Mouse (Mus musculus): ENCODE measurements around the gene Hes5. TPM values are rescaled to one million over a fixed set of nuclear protein-coding genes. Genes with fewer than 3 reads are reported as not detected.

Hes5 gene
- polyA plus RNA-seq, 1 experiment from 2014 or later, result 690 TPM

DNA sequence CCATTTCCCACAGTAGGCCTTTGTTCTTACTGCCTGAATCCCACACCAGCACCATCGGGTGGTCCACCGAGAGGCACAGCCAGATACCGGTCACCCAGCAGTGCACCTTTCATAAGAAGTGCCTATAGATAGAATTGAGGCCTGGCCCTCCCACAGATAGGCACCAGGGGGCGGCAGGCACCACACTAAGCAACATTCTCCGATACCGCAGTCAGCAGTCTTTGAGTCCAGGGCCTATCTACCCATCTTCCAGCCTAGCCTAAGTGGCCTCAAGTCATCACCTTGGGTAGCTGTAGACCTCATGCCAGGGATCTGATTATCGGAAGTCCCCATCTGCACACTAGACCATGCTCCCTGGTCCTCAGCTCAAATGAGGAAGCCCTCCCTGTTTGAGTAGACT lies 20.8 kb downstream of the Hes5 start:
- Histone ChIP-seq H3K27me3 (ENCODE audit: low read depth, poor library complexity, severe bottlenecking) (peaks cover 31% of the 10 kb centered on the region), H3K4me1 (peaks cover 51% of the 10 kb centered on the region), H3K27ac (replicated peaks) (0 out of 2 replicates have a peak overlapping the region, but pooled peaks have one; percentile 13), H3K9me3 (replicated peaks) (no peaks in the 10 kb centered on the region), H3K4me3 (no peak overlapping the region), H3K36me3 (peaks cover 58% of the 10 kb centered on the region)
- peak; percentile 64 for DNase-seq (ENCODE audit: low spot score)
- 54% methylated on average over 7 of the region's 7 CpGs for WGBS

- peaks cover 59% of the 10 kb centered on the region for H3K4me1 ChIP-seq
- H3K27ac ChIP-seq (replicated peaks), result no peak overlapping the region
- no peak overlapping the region for H3K4me3 ChIP-seq
- no peak for DNase-seq (ENCODE audit: low spot score)
- no peaks in the 10 kb centered on the region for H3K9me3 ChIP-seq (replicated peaks)
- peaks cover 48% of the 10 kb centered on the region for H3K36me3 ChIP-seq
- WGBS, result 76% methylated on average over 19 of the region's 19 CpGs
- peaks cover 37% of the 10 kb centered on the region for H3K27me3 ChIP-seq (ENCODE audit: low read depth, poor library complexity, severe bottlenecking)
Measured at GRCm38 (mm10) chr4:154982247-154983120, 21.8 kb downstream of the Hes5 start.

GRCm38 (mm10) chr4:154983767-154984166 lies 23.0 kb downstream of the Hes5 start:
- WGBS, result 17% methylated on average over 24 of the region's 24 CpGs
- peaks cover 35% of the 10 kb centered on the region for H3K36me3 ChIP-seq
- peaks cover 59% of the 10 kb centered on the region for H3K4me1 ChIP-seq
- H3K9me3 ChIP-seq (replicated peaks), result no peaks in the 10 kb centered on the region
- peaks cover 37% of the 10 kb centered on the region for H3K27me3 ChIP-seq (ENCODE audit: low read depth, poor library complexity, severe bottlenecking)
- H3K4me3 ChIP-seq, result no peak overlapping the region
- H3K27ac ChIP-seq (replicated peaks), result peak overlapping the region; percentile 85
- no peak for DNase-seq (ENCODE audit: low spot score)

DNA sequence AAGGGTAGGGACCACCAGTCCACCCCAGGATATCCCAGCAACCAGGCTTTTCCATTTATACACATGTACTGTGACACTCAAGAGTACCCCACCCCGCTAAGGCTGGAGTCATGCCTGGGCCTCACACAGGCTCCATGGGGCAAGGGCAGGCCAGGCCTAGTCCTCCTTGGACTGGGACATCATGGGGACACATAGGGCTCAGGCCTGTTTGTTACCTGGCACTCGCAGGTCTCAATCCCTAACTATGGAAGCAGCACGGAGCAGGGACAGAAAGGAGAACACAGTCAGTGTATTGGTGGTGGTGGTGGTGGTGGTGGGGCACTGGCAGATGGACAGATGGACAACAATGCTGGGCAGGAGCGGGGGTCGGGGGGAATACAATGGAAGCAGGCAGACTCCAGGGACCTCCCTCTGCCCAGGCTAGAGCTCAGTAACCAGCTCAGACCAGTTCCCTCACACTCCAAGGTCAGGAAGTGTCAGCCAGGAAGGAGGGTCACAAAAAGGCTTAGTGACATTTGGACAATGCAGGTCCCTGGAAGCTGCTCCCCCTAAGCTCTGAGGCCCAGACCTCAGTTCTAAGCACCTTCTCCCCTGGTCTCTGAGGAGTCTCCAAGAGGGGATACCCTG lies 24.5 kb downstream of the Hes5 start:
- peaks cover 20% of the 10 kb centered on the region for H3K36me3 ChIP-seq
- H3K4me3 ChIP-seq, result peak overlapping the region; percentile 30; the same call in 1 of the 2 replicates
- peak; percentile 55 for DNase-seq (ENCODE audit: low spot score)
- H3K27me3 ChIP-seq (ENCODE audit: low read depth, poor library complexity, severe bottlenecking), result peaks cover 37% of the 10 kb centered on the region
- peak overlapping the region; percentile 85 for H3K27ac ChIP-seq (replicated peaks)
- H3K4me1 ChIP-seq, result peaks cover 59% of the 10 kb centered on the region
- WGBS, result 63% methylated on average over 5 of the region's 5 CpGs
- H3K9me3 ChIP-seq (replicated peaks), result no peaks in the 10 kb centered on the region

- Histone ChIP-seq H3K27me3 (ENCODE audit: low read depth, poor library complexity, severe bottlenecking) (peaks cover 37% of the 10 kb centered on the region), H3K4me3 (peak overlapping the region; percentile 30), H3K27ac (replicated peaks) (peak overlapping the region; percentile 85)
Measured at GRCm38 (mm10) chr4:154986096-154986495, 25.4 kb downstream of the Hes5 start.

GRCm38 (mm10) chr4:154986750-154987149 lies 26.0 kb downstream of the Hes5 start:
- H3K4me3 ChIP-seq, result no peak overlapping the region
- H3K9me3 ChIP-seq (replicated peaks), result no peaks in the 10 kb centered on the region
- DNase-seq (ENCODE audit: low spot score), result no peak
- H3K36me3 ChIP-seq, result peaks cover 6% of the 10 kb centered on the region
- peaks cover 37% of the 10 kb centered on the region for H3K27me3 ChIP-seq (ENCODE audit: low read depth, poor library complexity, severe bottlenecking)
- WGBS, result 55% methylated on average over 15 of the region's 15 CpGs
- peak overlapping the region; percentile 85 for H3K27ac ChIP-seq (replicated peaks)
- peaks cover 54% of the 10 kb centered on the region for H3K4me1 ChIP-seq

More at GRCm38 (mm10) chr4:154986096-154986495, 25.4 kb downstream of the Hes5 start:
- H3K9me3 ChIP-seq (replicated peaks), result no peaks in the 10 kb centered on the region
- peak; percentile 75 for DNase-seq (ENCODE audit: low spot score)
- H3K4me1 ChIP-seq, result peaks cover 59% of the 10 kb centered on the region
- H3K36me3 ChIP-seq, result peaks cover 12% of the 10 kb centered on the region
- 23% methylated on average over 17 of the region's 17 CpGs for WGBS

DNA sequence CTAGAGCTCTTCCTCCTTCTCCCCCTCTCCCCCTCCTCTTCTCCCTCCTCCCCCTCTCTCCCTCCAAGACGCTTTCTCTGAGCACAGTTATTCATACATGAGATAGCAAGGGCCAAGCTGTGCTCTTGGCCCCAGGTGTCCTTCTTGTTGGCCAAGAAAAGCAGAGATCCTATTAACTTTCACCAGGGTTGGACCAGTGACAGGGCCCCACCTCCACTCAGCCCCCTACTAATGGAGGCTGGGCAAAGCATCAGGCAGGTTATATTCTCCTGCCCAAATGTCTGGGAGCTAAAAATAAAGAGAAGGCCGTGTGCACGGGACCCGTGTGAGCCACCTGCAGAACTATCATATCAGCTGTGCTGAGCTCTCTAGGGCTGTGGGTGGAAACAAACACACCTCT lies 34.2 kb downstream of the Hes5 start:
- DNase-seq (ENCODE audit: low spot score), result no peak
- no peaks in the 10 kb centered on the region; the same call in 1 of the 2 replicates for H3K27me3 ChIP-seq (ENCODE audit: low read depth, poor library complexity, severe bottlenecking)
- WGBS, result 85% methylated on average over 4 of the region's 4 CpGs
- H3K36me3 ChIP-seq, result no peaks in the 10 kb centered on the region
- H3K27ac ChIP-seq (replicated peaks), result no peak overlapping the region
- H3K4me3 ChIP-seq, result no peak overlapping the region
- no peaks in the 10 kb centered on the region for H3K9me3 ChIP-seq (replicated peaks)
- H3K4me1 ChIP-seq, result peaks cover 29% of the 10 kb centered on the region

DNA sequence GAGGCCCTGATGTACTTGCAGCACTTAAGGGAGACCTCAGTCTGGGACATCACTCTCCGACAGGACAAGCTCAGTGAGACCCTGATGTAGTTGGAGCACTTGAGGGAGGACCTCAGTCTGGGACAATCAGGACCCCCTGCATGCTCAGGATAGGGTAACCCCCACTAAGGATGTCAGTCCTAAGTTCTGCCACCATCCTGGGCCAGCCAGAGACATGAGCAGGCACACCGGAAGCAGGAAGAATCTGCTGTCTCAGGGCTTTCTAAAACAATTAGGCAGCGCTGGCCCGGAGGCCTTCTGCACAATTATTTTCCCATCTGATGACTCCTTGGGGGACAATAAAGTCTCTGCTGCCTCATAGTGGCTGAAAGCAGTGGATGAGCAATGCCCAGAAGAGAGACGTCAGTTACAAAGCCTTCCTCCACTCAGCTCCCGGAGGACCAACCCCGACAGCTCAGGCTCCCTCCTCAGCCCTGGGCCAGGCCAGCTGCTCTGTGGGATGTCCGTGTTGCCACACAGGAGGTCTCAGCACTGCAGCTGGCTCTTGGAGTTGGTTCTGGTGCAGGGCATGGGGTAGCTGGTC lies 35.9 kb downstream of the Hes5 start:
- no peak for DNase-seq (ENCODE audit: low spot score)

GRCm38 (mm10) chr4:154999379-154999778 lies 38.7 kb downstream of the Hes5 start:
- H3K27me3 ChIP-seq (ENCODE audit: low read depth, poor library complexity, severe bottlenecking), result no peaks in the 10 kb centered on the region
- no peaks in the 10 kb centered on the region for H3K9me3 ChIP-seq (replicated peaks)
- 93% methylated on average over 5 of the region's 5 CpGs for WGBS
- H3K36me3 ChIP-seq, result no peaks in the 10 kb centered on the region
- H3K4me3 ChIP-seq, result no peak overlapping the region
- peaks cover 33% of the 10 kb centered on the region for H3K4me1 ChIP-seq
- H3K27ac ChIP-seq (replicated peaks), result no peak overlapping the region
- DNase-seq (ENCODE audit: low spot score), result no peak

More for the DNA sequence above, 35.9 kb downstream of the Hes5 start:
- peak overlapping the region; percentile 67 for H3K27ac ChIP-seq (replicated peaks)
- WGBS, result 48% methylated on average over 8 of the region's 8 CpGs
- peaks cover 37% of the 10 kb centered on the region for H3K4me1 ChIP-seq
- H3K36me3 ChIP-seq, result no peaks in the 10 kb centered on the region
- H3K9me3 ChIP-seq (replicated peaks), result no peaks in the 10 kb centered on the region
- no peak overlapping the region for H3K4me3 ChIP-seq
- H3K27me3 ChIP-seq (ENCODE audit: low read depth, poor library complexity, severe bottlenecking), result no peaks in the 10 kb centered on the region; the same call in 1 of the 2 replicates

- H3K4me3 ChIP-seq, result no peak overlapping the region
- DNase-seq (ENCODE audit: low spot score), result no peak
- H3K27me3 ChIP-seq (ENCODE audit: low read depth, poor library complexity, severe bottlenecking), result 0 out of 2 replicates have a peak, but pooled peaks cover 5% of the 10 kb centered on the region
- peaks cover 14% of the 10 kb centered on the region for H3K4me1 ChIP-seq
- 0 out of 2 replicates have a peak overlapping the region, but pooled peaks have one; percentile 30 for H3K27ac ChIP-seq (replicated peaks)
- WGBS, result 88% methylated on average over 3 of the region's 3 CpGs
- H3K36me3 ChIP-seq, result no peaks in the 10 kb centered on the region
- no peaks in the 10 kb centered on the region for H3K9me3 ChIP-seq (replicated peaks)
Measured at GRCm38 (mm10) chr4:155005278-155005677, 44.6 kb downstream of the Hes5 start.

DNA sequence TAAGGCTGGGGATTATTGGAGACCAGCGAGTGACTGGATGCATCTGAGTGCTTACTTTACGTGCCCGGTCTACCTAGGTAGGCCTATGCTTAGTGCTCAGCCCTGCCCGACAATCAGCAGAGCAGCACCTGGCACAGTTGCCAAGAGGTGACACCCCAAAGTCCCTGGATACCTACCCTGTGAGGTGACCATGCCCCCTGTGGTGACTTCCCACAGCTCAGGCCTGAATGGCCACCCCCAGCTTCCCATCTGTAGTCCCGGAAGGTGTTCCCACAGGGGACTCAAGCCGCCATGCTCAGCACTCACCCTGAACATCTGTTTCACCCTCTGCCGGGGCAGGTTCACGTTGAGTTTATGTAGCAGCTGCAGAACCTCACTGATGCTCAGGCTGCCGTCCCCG lies 45.6 kb downstream of the Hes5 start:
- peak overlapping the region; percentile 60; the same call in 1 of the 2 replicates for H3K27ac ChIP-seq (replicated peaks)
- 69% methylated on average over 10 of the region's 10 CpGs for WGBS

DNA sequence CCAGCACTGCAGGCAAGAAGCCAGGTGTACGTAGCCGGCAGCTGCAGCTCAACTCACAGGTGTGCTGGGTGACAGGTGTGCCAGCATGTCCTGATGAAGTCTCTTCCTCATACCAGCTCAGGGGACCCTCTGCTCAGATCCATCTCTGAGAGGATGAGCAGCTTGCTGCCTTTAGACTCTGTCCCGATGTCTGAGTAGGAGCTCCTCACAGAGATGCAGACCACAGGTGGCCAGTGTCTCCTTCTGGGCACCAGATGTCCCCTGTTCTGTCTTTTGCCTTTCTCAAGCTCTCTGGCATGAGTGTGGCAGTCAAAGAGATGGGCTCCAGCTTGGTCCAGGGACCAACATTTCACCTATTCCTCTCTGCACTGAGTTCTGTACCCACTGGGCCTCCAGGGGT lies 46.9 kb downstream of the Hes5 start:
- Histone ChIP-seq H3K27ac (replicated peaks) (no peak overlapping the region), H3K9me3 (replicated peaks) (no peaks in the 10 kb centered on the region), H3K4me1 (peaks cover 17% of the 10 kb centered on the region), H3K4me3 (no peak overlapping the region), H3K36me3 (no peaks in the 10 kb centered on the region), H3K27me3 (ENCODE audit: low read depth, poor library complexity, severe bottlenecking) (peaks cover 5% of the 10 kb centered on the region; the same call in 1 of the 2 replicates)
- 93% methylated on average over 3 of the region's 3 CpGs for WGBS
- no peak for DNase-seq (ENCODE audit: low spot score)

More for the DNA sequence above, 45.6 kb downstream of the Hes5 start:
- Histone ChIP-seq H3K9me3 (replicated peaks) (no peaks in the 10 kb centered on the region), H3K36me3 (no peaks in the 10 kb centered on the region), H3K4me3 (no peak overlapping the region), H3K27me3 (ENCODE audit: low read depth, poor library complexity, severe bottlenecking) (0 out of 2 replicates have a peak, but pooled peaks cover 5% of the 10 kb centered on the region), H3K4me1 (peaks cover 10% of the 10 kb centered on the region; the same call in 1 of the 2 replicates)
- no peak for DNase-seq (ENCODE audit: low spot score)
